Mouse (Mus musculus) liver (tissue): ENCODE results near the gene Cfap61.
"Not testable (repeated sequence)": the region's sequence is repeated elsewhere in the genome, so short reads cannot be mapped to it uniquely, and the experiment has no call there.

Experiments
- DNase-seq: peaks from one replicate; pipeline ENCODE4 v3.0.0-alpha.2; 2020; ENCODE audit warnings: mixed read lengths

Gene Cfap61

GRCm38 (mm10) chr2:145934339-145935231 lies at the start of gene Cfap61, which contains the start of gene Crnkl1:
Gene Cfap61, plus strand, starts transcription at chr2:145934784.
Gene Crnkl1, minus strand, starts transcription at chr2:145935014.
- peak; percentile 88 for DNase-seq

GRCm38 (mm10) chr2:145884913-145885785 lies 49.4 kb upstream of the Cfap61 start:
- no peak for DNase-seq

- DNase-seq, result peak; percentile 34
These were observed 46.4 kb upstream of the Cfap61 start for GRCm38 (mm10) chr2:145887937-145888765.

- no peak for DNase-seq
These were observed 45.7 kb upstream of the Cfap61 start for GRCm38 (mm10) chr2:145888766-145889480.

GRCm38 (mm10) chr2:145890571-145890970 lies 44.0 kb upstream of the Cfap61 start:
- no peak for DNase-seq

- DNase-seq, result no peak
These were observed 40.8 kb upstream of the Cfap61 start for GRCm38 (mm10) chr2:145893756-145894155.

GRCm38 (mm10) chr2:145898106-145898505 lies 36.5 kb upstream of the Cfap61 start:
- DNase-seq, result no peak

- DNase-seq, result not testable (repeated sequence)
These were observed 34.3 kb upstream of the Cfap61 start for GRCm38 (mm10) chr2:145900318-145900717.

- DNase-seq, result no peak
These were observed 32.7 kb upstream of the Cfap61 start, which contains the start of gene Naa20 for GRCm38 (mm10) chr2:145901861-145902260. Gene Naa20, plus strand, starts transcription at chr2:145902099.

- peak; percentile 87 for DNase-seq
These were observed 31.3 kb upstream of the Cfap61 start for GRCm38 (mm10) chr2:145903061-145903901.

- no peak for DNase-seq
These were observed 30.5 kb upstream of the Cfap61 start for GRCm38 (mm10) chr2:145903983-145904616.

GRCm38 (mm10) chr2:145905156-145905555 lies 29.4 kb upstream of the Cfap61 start:
- no peak for DNase-seq

GRCm38 (mm10) chr2:145905884-145906283 lies 28.7 kb upstream of the Cfap61 start:
- DNase-seq, result not testable (repeated sequence)

GRCm38 (mm10) chr2:145920941-145921650 lies 13.5 kb upstream of the Cfap61 start:
- no peak for DNase-seq

- DNase-seq, result no peak
These were observed 2.4 kb downstream of the Cfap61 start for GRCm38 (mm10) chr2:145936975-145937374.

GRCm38 (mm10) chr2:145941403-145941802 lies 6.8 kb downstream of the Cfap61 start:
- DNase-seq, result no peak

GRCm38 (mm10) chr2:145944286-145944685 lies 9.7 kb downstream of the Cfap61 start:
- DNase-seq, result no peak

- no peak for DNase-seq
These were observed 13.9 kb downstream of the Cfap61 start for GRCm38 (mm10) chr2:145948402-145948954.

GRCm38 (mm10) chr2:145949475-145950068 lies 15.0 kb downstream of the Cfap61 start:
- DNase-seq, result no peak
